Mouse (Mus musculus) left cerebral cortex, adult 18-20 months (tissue): ENCODE measurements around the gene Usp35. TPM values are rescaled to one million over a fixed set of nuclear protein-coding genes. Genes with fewer than 3 reads are reported as not detected.

Source experiments
- DNase-seq, 2 experiments: peaks; one replicate each; pipeline ENCODE4 v3.0.0; 2021 to 2022; ENCODE audit warnings: low spot score in 2 of 2, mixed read lengths in 1 of 2
- long read RNA-seq, 2 experiments: library from polyadenylated mRNA; stranded (forward); transcript quantifications; one replicate each; pipeline ENCODE4 v2.0.0; 2021
- total RNA-seq, 2 experiments: library from RNA; stranded (reverse); gene quantifications; 2 replicates each; pipeline ENCODE4 v1.2.3; 2021

The Usp35 gene
- total RNA-seq = 10 to 100 TPM; 17.2 to 19.3 TPM
- long read RNA-seq, experiment 1, full-length matches to known transcripts = 5 of 14 reads
- long read RNA-seq, experiment 1, partial matches to known transcripts = 5 of 14 reads
- long read RNA-seq, experiment 1, other reads (novel, unspliced or antisense) = 4 of 14 reads
- long read RNA-seq, experiment 2, partial matches to known transcripts = 7 of 13 reads
- long read RNA-seq, experiment 2, other reads (novel, unspliced or antisense) = 5 of 13 reads

- DNase-seq = peak; percentile 93 to 95
Observed at GRCm38 (mm10) chr7:97331726-97332666, at the start of gene Usp35, which contains the start of gene Kctd21. Usp35 (minus strand) TSS chr7:97332020. Kctd21 (plus strand) TSS chr7:97332327.

GRCm38 (mm10) chr7:97380500-97381123, 48.8 kb upstream of the Usp35 start:
- no peak for DNase-seq

GRCm38 (mm10) chr7:97379304-97379703, 47.5 kb upstream of the Usp35 start:
- DNase-seq = no peak

GRCm38 (mm10) chr7:97375906-97376305, 44.1 kb upstream of the Usp35 start:
- DNase-seq = no peak

- no peak for DNase-seq
Observed at GRCm38 (mm10) chr7:97375101-97375500, 43.3 kb upstream of the Usp35 start.

GRCm38 (mm10) chr7:97365887-97366286, 34.1 kb upstream of the Usp35 start:
- no peak for DNase-seq

GRCm38 (mm10) chr7:97361467-97361866, 29.6 kb upstream of the Usp35 start:
- no peak for DNase-seq

- DNase-seq = no peak
Observed at GRCm38 (mm10) chr7:97360955-97361354, 29.1 kb upstream of the Usp35 start.

- DNase-seq = no peak
Observed at GRCm38 (mm10) chr7:97360166-97360565, 28.3 kb upstream of the Usp35 start.

- no peak for DNase-seq
Observed at GRCm38 (mm10) chr7:97358347-97358746, 26.5 kb upstream of the Usp35 start.

GRCm38 (mm10) chr7:97357840-97358239, 26.0 kb upstream of the Usp35 start:
- no peak for DNase-seq

GRCm38 (mm10) chr7:97356875-97357276, 25.1 kb upstream of the Usp35 start:
- DNase-seq = no peak

GRCm38 (mm10) chr7:97356253-97356652, 24.4 kb upstream of the Usp35 start:
- DNase-seq = no peak

GRCm38 (mm10) chr7:97355068-97355841, 23.4 kb upstream of the Usp35 start:
- DNase-seq = no peak

- DNase-seq = no peak
Observed at GRCm38 (mm10) chr7:97353356-97353755, 21.5 kb upstream of the Usp35 start.

GRCm38 (mm10) chr7:97351792-97352513, 20.1 kb upstream of the Usp35 start:
- no peak for DNase-seq

GRCm38 (mm10) chr7:97350891-97351290, 19.1 kb upstream of the Usp35 start:
- DNase-seq = no peak

GRCm38 (mm10) chr7:97349438-97349837, 17.6 kb upstream of the Usp35 start:
- DNase-seq = no peak

GRCm38 (mm10) chr7:97348836-97349235, 17.0 kb upstream of the Usp35 start:
- no peak for DNase-seq

- DNase-seq = no peak
Observed at GRCm38 (mm10) chr7:97348318-97348717, 16.5 kb upstream of the Usp35 start.
